Mouse (Mus musculus) hindbrain, embryonic 14.5 days (tissue): ENCODE data around the gene Marveld3. TPM values are rescaled to one million over a fixed set of nuclear protein-coding genes. Genes with fewer than 3 reads are reported as not detected.

ENCODE experiments used
- ATAC-seq: fragments of 200-750 bp; cut with Nextera tagmentation; 2 replicates; pipeline ENCODE4 v1.8.0; 2017; ENCODE audit warnings: moderate number of reproducible peaks, mild to moderate bottlenecking, moderate TSS enrichment, moderate library complexity; ENCODE audit not compliant: low FRiP score
- DNase-seq: peaks from one replicate; pipeline ENCODE4 v3.0.0-alpha.2; 2015; ENCODE audit warnings: low spot score
- H3K27ac ChIP-seq: fragments of 300-500 bp; sonication (generic); 2 replicates; pipeline ENCODE4 v1.5.1; 2014; ENCODE audit warnings: mild to moderate bottlenecking, moderate library complexity
- H3K27me3 ChIP-seq: fragments of 300-500 bp; sonication (generic); 2 replicates; pipeline ENCODE4 v1.6.1; 2014; ENCODE audit warnings: mild to moderate bottlenecking, low read length, mixed read lengths; ENCODE audit not compliant: control insufficient read depth, insufficient read depth
- H3K36me3 ChIP-seq: fragments of 300-500 bp; sonication (generic); replicated peaks from 2 replicates; pipeline ENCODE4 v1.6.1; 2014; ENCODE audit not compliant: control insufficient read depth, insufficient read depth
- H3K4me1 ChIP-seq: fragments of 300-500 bp; sonication (generic); replicated peaks from 2 replicates; pipeline ENCODE4 v1.6.1; 2014; ENCODE audit warnings: antibody characterized with exemption, low read length, mixed read lengths; ENCODE audit not compliant: control insufficient read depth, insufficient read depth
- H3K4me2 ChIP-seq: fragments of 300-500 bp; sonication (generic); replicated peaks from 2 replicates; pipeline ENCODE4 v1.6.1; 2014; ENCODE audit warnings: mild to moderate bottlenecking, moderate library complexity
- H3K4me3 ChIP-seq: fragments of 300-500 bp; sonication (generic); replicated peaks from 2 replicates; pipeline ENCODE4 v1.5.1; 2014; ENCODE audit warnings: mild to moderate bottlenecking, low read length
- H3K9ac ChIP-seq: fragments of 300-500 bp; sonication (generic); 2 replicates; pipeline ENCODE4 v1.6.1; 2014
- H3K9me3 ChIP-seq: fragments of 300-500 bp; sonication (generic); 2 replicates; pipeline ENCODE4 v1.6.1; 2016; ENCODE audit warnings: low read length; ENCODE audit not compliant: control insufficient read depth
- WGBS: fragments of 180-500 bp; shearing (Covaris S2); extraction: QIAGEN DNeasy Blood & Tissue Kit; methylation state at CpG from one replicate; pipeline ENCODE4 v1.1.7; 2014; 5-methylcytosine and 5-hydroxymethylcytosine counted together
- polyA plus RNA-seq: library from polyadenylated mRNA; unstranded; fragments of >200 nt; fragmentation: Nextera tagmentation; extraction: Ambion mirVana; gene quantifications from 2 replicates; pipeline ENCODE4 v1.2.1, GENCODE M21; 2014

Gene Marveld3
- polyA plus RNA-seq, 1 experiment from 2014 or later, result 0.83 TPM

DNA sequence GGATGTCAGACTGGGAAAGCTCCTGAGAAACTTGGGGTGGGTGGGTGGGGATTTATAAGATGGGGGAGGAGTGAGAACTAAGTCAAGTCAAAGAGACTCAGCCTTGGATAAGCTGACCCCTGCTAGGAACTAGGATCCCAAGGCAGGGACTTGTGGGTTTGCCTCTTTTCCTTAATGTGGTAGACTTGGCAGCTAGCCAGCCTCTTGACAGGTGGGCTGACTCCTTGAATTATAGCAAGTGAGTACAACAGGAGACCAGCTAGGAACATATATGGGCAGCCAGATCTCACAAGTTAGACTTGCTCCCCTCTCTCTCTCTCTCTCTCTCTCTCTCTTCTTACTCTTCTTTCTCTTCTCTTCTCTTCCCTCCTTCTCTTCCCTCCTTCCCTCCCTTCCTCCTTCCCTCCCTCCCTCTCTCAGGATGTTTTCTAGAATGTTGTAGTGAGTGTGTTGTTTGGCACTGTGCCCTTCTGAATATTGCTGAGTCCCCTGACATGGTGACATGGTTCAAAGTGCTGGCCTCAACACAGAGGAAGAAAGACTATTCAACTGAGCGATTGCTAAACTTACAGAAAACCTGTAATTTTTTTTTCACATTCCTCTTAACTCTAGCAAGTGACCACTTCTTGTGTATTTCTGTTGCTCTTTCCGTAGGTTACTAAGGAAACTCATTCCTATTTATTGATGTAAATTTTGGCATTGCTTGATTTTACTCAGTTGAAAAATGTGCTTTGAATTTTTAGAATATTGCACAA is 20.2 kb downstream of the Marveld3 start:
- Histone ChIP-seq H3K4me2 (no peak overlapping the region), H3K27me3 (no peaks in the 10 kb centered on the region), H3K36me3 (peaks cover 50% of the 10 kb centered on the region), H3K9ac (no peak overlapping the region), H3K4me1 (no peaks in the 10 kb centered on the region; the same call in 1 of the 2 replicates), H3K27ac (no peak overlapping the region), H3K4me3 (no peak overlapping the region), H3K9me3 (no peaks in the 10 kb centered on the region)
- no peak for ATAC-seq
- WGBS, result 88% methylated on average over 2 of the region's 2 CpGs
- DNase-seq, result no peak

DNA sequence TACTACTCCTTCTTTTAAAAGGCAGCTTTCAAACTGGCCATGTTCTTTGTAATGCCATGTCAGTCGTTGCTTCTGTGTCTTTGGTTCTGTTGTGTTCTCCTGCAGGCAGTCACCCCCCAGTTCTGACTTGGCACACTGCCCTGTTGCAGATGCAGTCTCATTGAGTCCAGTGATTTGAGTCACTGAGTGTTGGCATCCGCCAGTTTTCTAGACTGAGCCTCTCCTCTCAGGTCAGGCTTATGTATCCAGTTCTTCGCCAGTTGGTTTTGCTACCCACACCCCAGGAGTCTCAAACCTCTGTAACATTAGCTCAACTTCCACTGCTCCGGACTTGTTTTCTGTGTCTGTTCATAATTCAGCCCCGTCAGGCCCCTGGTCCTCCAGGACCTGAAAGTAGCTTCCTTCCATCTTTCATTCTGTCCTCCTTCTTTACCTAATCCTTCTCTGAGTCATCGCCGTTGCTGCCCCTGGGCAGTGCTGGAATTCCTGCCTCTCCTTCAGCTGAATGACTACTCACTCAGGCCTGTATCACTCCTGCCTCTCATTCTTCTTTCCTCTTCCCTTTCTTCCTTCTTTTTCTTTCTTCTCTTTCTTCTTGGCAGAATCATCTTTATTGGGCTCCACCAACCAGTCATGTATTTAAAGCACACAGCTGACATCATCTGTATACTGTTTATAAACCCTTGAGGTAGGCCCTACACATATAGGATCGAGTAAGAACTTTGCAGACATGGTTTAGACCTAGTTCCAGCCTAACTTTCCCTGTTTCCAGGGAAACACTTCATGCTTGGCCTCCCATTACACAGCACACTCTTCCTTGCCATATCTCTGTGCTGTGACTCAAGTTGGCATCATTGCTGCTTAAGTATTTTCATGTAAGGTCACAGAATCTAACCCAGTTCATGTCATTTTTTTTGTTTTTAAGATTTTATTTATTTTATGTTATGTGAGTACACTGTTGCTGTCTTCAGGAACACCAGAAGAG is 41.3 kb downstream of the Marveld3 start:
- no peak overlapping the region for H3K27ac ChIP-seq
- no peak overlapping the region for H3K4me2 ChIP-seq
- H3K36me3 ChIP-seq, result peaks cover 52% of the 10 kb centered on the region
- H3K9ac ChIP-seq, result no peak overlapping the region
- 78% methylated on average over 8 of the region's 8 CpGs for WGBS
- H3K9me3 ChIP-seq, result no peaks in the 10 kb centered on the region
- no peak for ATAC-seq
- no peak overlapping the region for H3K4me3 ChIP-seq
- H3K27me3 ChIP-seq, result no peaks in the 10 kb centered on the region
- no peaks in the 10 kb centered on the region for H3K4me1 ChIP-seq
- peak; percentile 61 for DNase-seq

DNA sequence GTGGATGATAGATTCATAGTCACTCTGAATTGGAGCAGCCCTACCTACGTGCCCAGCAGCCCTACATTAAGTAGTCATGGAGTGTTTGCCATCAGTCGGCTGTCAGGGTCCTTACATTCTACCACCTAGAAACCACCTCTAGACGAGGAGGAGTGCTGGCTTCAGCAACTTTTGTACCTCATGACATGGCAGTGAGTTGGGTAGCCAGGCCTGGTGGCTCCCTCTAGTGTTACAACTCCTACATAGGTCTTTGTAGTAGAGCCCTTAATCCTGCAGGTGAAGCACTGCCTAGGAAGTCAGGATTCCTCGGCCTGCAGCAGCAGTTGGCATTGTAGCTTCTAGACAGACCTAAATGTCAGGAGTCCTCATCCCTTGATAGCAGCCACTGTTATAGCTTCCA is 44.7 kb downstream of the Marveld3 start:
- WGBS, result 48% methylated on average over 4 of the region's 4 CpGs
- H3K9me3 ChIP-seq, result no peaks in the 10 kb centered on the region
- H3K36me3 ChIP-seq, result peaks cover 64% of the 10 kb centered on the region

DNA sequence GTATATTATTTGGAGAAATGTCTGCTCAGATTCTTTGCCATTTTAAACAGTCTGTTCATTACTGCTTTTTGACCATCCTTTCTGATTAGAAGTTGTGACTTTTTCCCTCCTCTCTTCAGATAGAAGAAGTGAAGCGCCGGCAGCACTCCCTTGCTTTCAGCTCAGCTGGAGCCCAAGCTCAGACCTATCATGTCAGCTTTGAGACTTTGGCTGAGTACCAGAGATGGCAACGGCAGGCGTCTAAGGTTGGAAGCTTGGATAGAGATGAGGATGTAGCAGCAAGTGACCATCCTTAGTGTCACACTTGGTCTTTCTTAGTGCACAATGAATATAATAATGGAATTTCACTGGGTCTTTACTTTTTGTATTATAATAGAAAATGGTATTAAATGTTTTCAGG is 54.6 kb downstream of the Marveld3 start:
- H3K27me3 ChIP-seq, result no peaks in the 10 kb centered on the region
- H3K9ac ChIP-seq, result no peak overlapping the region
- no peak overlapping the region for H3K4me3 ChIP-seq
- no peak for DNase-seq
- H3K36me3 ChIP-seq, result peaks cover 61% of the 10 kb centered on the region
- no peaks in the 10 kb centered on the region for H3K9me3 ChIP-seq
- no peak overlapping the region for H3K27ac ChIP-seq
- no peak for ATAC-seq
- H3K4me2 ChIP-seq, result no peak overlapping the region
- 93% methylated on average over 4 of the region's 4 CpGs for WGBS
- H3K4me1 ChIP-seq, result no peaks in the 10 kb centered on the region

More for the DNA sequence above, 44.7 kb downstream of the Marveld3 start:
- H3K4me3 ChIP-seq, result no peak overlapping the region
- no peak overlapping the region for H3K27ac ChIP-seq
- H3K9ac ChIP-seq, result no peak overlapping the region
- ATAC-seq (no peak), DNase-seq (peak; percentile 42)
- H3K27me3 ChIP-seq, result no peaks in the 10 kb centered on the region
- no peaks in the 10 kb centered on the region for H3K4me1 ChIP-seq
- H3K4me2 ChIP-seq, result no peak overlapping the region

DNA sequence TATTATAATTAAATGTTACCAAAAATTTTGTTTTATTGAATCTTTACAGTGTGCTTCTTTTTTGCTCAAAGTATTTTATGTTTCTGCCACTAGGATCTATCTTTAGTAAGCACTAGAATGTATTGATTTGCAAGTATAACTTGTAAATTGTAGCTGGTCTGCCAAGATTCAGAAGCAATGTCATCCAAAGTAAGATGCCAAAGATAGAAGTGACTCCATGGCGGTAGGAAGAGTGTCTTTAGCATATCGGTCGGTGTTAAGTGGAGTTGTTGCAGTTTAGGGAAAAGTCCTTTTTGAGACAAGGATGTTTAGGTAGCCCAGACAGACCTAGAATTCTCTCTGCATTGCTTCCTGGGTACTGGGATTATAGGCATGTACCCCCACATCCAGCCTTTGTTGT is 55.1 kb downstream of the Marveld3 start:
- Histone ChIP-seq H3K9me3 (no peaks in the 10 kb centered on the region), H3K4me2 (no peak overlapping the region), H3K4me3 (no peak overlapping the region), H3K27me3 (no peaks in the 10 kb centered on the region), H3K4me1 (no peaks in the 10 kb centered on the region), H3K9ac (no peak overlapping the region), H3K36me3 (peaks cover 57% of the 10 kb centered on the region), H3K27ac (no peak overlapping the region)
- 93% methylated on average over 3 of the region's 3 CpGs for WGBS
- DNase-seq (no peak), ATAC-seq (no peak)

DNA sequence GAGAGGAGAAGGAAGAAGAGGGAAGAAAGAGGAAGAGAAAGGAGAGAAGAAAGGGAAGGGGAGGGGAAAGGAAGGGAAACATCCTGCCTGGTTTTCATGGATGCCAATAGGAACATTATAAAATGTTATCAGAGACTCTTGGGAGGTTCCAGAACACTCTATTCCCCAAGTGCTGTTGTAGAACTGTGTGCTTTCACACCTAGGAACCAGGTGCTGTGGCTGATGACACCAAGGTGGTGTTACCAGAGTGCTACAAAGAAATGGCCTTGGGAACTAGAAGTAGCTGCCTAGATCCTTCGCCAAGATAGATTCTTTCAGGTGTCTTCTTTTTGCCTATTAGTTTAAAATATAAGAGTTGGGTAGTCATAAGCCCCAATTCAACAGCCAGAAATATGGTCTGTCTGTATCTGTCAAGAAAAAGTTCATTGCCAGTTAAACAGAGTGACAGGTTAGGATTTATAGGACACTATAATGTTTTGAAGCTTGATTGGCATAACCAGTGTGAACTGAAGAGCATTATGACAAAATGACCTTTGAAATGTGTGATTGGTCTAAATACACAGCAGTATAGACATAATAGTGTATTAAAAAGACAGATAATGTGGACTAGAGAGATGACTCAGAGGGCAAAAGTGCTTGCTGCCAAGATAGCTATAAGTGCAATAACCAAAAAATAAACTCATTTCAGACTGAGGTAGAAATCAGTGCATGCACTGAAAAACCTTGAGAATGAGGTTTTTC is 56.9 kb downstream of the Marveld3 start:
- DNase-seq (no peak), ATAC-seq (no peak)
- Histone ChIP-seq H3K27me3 (no peaks in the 10 kb centered on the region), H3K4me1 (no peaks in the 10 kb centered on the region), H3K4me2 (no peak overlapping the region), H3K9ac (no peak overlapping the region), H3K27ac (no peak overlapping the region), H3K9me3 (no peaks in the 10 kb centered on the region), H3K4me3 (no peak overlapping the region), H3K36me3 (peaks cover 43% of the 10 kb centered on the region)
- WGBS, result 98% methylated on average over 1 of the region's 1 CpGs

DNA sequence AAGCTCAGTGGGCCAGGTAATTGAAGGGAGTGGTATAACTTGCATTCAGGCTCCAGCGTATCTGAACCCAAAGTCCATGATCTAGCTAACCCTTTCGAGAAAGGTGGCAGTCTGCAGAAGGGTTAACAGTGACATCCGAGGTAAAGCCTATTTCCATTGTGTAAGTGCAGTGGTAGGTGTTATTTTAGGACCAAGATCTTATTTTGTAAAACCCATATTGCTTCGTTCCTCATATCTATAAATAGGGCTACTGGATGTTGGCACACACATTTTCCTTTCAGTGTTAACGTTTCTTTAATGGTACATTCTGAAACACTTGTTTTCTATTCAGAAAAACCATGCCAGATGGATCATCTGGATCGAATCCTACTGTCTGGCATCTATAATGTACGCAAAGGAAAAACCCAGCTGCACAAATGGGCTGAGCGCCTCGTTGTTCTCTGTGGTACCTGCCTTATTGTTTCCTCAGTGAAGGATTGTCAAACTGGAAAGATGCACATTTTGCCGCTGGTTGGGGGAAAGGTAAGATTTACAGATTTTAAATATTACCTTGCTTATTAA is 58.0 kb downstream of the Marveld3 start:
- WGBS, result 89% methylated on average over 10 of the region's 10 CpGs
- H3K4me3 ChIP-seq, result no peak overlapping the region
- H3K4me1 ChIP-seq, result no peaks in the 10 kb centered on the region
- no peak overlapping the region for H3K4me2 ChIP-seq
- no peaks in the 10 kb centered on the region for H3K9me3 ChIP-seq
- ATAC-seq, result no peak
- DNase-seq, result no peak
- no peaks in the 10 kb centered on the region for H3K27me3 ChIP-seq
- no peak overlapping the region for H3K9ac ChIP-seq
- peaks cover 36% of the 10 kb centered on the region for H3K36me3 ChIP-seq
- H3K27ac ChIP-seq, result peak overlapping the region; percentile 32

DNA sequence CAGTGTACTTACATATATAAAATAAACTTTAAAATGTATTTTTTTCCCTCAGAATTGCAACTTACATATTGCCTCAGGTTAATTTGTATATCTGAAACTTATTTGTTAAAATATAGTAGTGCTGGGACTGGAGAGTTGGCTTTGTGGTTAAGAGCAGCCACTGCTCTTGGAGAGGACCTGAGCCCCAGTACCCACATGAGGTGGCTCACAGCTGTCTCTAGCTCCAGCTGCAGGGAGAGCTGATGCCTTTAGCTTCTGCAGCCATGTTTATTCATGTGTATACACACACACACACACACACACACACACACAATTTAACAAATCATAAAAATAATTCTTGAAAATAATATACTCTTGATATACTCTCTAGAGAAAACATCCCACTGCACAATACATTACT is 59.6 kb downstream of the Marveld3 start:
- DNase-seq (no peak), ATAC-seq (no peak)
- Histone ChIP-seq H3K36me3 (peaks cover 26% of the 10 kb centered on the region), H3K9me3 (no peaks in the 10 kb centered on the region), H3K27me3 (no peaks in the 10 kb centered on the region), H3K4me3 (no peak overlapping the region), H3K4me2 (no peak overlapping the region), H3K27ac (no peak overlapping the region), H3K4me1 (no peaks in the 10 kb centered on the region), H3K9ac (no peak overlapping the region)
